Mouse (Mus musculus) heart, adult 2 months (tissue): ENCODE data around the gene Map3k15. TPM values are rescaled to one million over a fixed set of nuclear protein-coding genes. Genes with fewer than 3 reads are reported as not detected.

Experiments used
- DNase-seq, 2 experiments: peaks; one replicate each; pipeline ENCODE4 v3.0.0; 2021
- H3K27ac ChIP-seq: fragments of 200-600 bp; 2 replicates; pipeline ENCODE4 v1.8.1; 2022
- H3K27me3 ChIP-seq: fragments of 200-500 bp; 2 replicates; pipeline ENCODE4 v1.6.1; 2012; ENCODE audit warnings: mild to moderate bottlenecking, low read length, inconsistent platforms, mixed read lengths; ENCODE audit not compliant: control insufficient read depth, insufficient read depth
- H3K36me3 ChIP-seq: fragments of 200-500 bp; 2 replicates; pipeline ENCODE4 v1.6.1; 2012; ENCODE audit warnings: low read length, inconsistent platforms; ENCODE audit not compliant: control insufficient read depth, insufficient read depth
- H3K4me1 ChIP-seq: fragments of 200-500 bp; 2 replicates; pipeline ENCODE4 v1.6.1; 2011; ENCODE audit warnings: low read length; ENCODE audit not compliant: control insufficient read depth, insufficient read depth
- H3K4me3 ChIP-seq: fragments of 200-600 bp; 2 replicates; pipeline ENCODE4 v1.8.1; 2022
- H3K79me2 ChIP-seq: fragments of 200-500 bp; replicated peaks from 2 replicates; pipeline ENCODE4 v1.6.1; 2012; ENCODE audit warnings: mild to moderate bottlenecking, inconsistent platforms, low read length, moderate library complexity, mixed read lengths; ENCODE audit not compliant: control insufficient read depth, insufficient read depth
- H3K9ac ChIP-seq: fragments of 200-500 bp; 2 replicates; pipeline ENCODE4 v1.6.1; 2012; ENCODE audit warnings: low read depth, mild to moderate bottlenecking, control low read depth, inconsistent platforms, low read length, mixed read lengths
- CTCF ChIP-seq: fragments of 200-600 bp; IDR thresholded peaks from 2 replicates; pipeline ENCODE4 v1.8.1; 2022; ENCODE audit warnings: antibody characterized with exemption, mild to moderate bottlenecking, moderate library complexity
- EP300 ChIP-seq: fragments of 200-500 bp; IDR thresholded peaks from 2 replicates; pipeline ENCODE4 v1.6.1; 2011; ENCODE audit warnings: low read depth, low read length, control low read depth; ENCODE audit not compliant: insufficient read depth
- POLR2A ChIP-seq: fragments of 200-500 bp; IDR thresholded peaks from 2 replicates; pipeline ENCODE4 v1.6.1; 2011; ENCODE audit warnings: mild to moderate bottlenecking, low read depth, low read length, control low read depth; ENCODE audit not compliant: insufficient read depth
- WGBS: fragments of 180-500 bp; shearing (Covaris S2); methylation state at CpG from one replicate; pipeline ENCODE4 v1.1.7; 2018; 5-methylcytosine and 5-hydroxymethylcytosine counted together
- intact Hi-C: fragments of 180-260 bp; cut with DNase I; formaldehyde crosslinking; loops from one replicate; pipeline ENCODE4 v1.15.1; 2025
- polyA plus RNA-seq: library from polyadenylated mRNA; depleted of rRNA; stranded (reverse); fragments of >200 nt; gene quantifications from 2 replicates; pipeline ENCODE4 v1.2.3, GENCODE M21; 2012
- total RNA-seq, 2 experiments: library from RNA; stranded (reverse); gene quantifications; 2 replicates each; pipeline ENCODE4 v1.2.3; 2021

Gene Map3k15
- total and polyA plus RNA-seq, 3 experiments = 0.29 to 0.70 (median 0.43) TPM

DNA sequence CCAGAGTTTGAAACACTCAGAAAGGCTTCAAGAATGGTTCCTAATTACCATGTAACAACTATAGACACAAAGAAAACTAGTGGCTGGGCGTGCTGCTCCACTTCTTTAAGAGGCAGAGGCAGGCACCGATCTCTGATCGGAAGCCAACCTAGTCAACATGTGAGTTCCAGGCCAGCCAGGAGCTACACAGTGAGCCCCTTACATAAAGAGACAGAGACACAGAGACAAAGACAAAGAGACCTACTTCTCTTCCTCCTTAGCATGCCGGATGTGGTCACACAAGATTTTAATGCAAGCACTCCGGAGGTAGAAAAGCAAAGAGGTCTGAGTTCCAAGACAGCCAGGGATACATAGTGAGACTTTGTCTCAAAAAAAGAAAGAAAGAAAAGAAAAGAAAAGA lies 147.9 kb downstream of the Map3k15 start:
- H3K27me3 ChIP-seq = no peaks in the 10 kb centered on the region
- no peak overlapping the region for H3K9ac ChIP-seq
- intact Hi-C loops = loop anchor here (5.0 to 10.0 kb wide), 4 partner anchors 369 to 856 kb away; partner anchors contain the start of genes Cdkl5, Eif1ax, Phka2 and Rs1
- TF ChIP-seq POLR2A (no peak), CTCF (no peak), EP300 (no peak)
- H3K4me1 ChIP-seq = peaks cover 4% of the 10 kb centered on the region
- H3K4me3 ChIP-seq = peak overlapping the region; percentile 71
- no peak for DNase-seq
- no peak overlapping the region; the same call in none of the 2 replicates for H3K27ac ChIP-seq
- peaks cover 4% of the 10 kb centered on the region; the same call in 1 of the 2 replicates for H3K36me3 ChIP-seq
- WGBS = 32% methylated on average over 5 of the region's 5 CpGs
- H3K79me2 ChIP-seq = peaks cover 4% of the 10 kb centered on the region

DNA sequence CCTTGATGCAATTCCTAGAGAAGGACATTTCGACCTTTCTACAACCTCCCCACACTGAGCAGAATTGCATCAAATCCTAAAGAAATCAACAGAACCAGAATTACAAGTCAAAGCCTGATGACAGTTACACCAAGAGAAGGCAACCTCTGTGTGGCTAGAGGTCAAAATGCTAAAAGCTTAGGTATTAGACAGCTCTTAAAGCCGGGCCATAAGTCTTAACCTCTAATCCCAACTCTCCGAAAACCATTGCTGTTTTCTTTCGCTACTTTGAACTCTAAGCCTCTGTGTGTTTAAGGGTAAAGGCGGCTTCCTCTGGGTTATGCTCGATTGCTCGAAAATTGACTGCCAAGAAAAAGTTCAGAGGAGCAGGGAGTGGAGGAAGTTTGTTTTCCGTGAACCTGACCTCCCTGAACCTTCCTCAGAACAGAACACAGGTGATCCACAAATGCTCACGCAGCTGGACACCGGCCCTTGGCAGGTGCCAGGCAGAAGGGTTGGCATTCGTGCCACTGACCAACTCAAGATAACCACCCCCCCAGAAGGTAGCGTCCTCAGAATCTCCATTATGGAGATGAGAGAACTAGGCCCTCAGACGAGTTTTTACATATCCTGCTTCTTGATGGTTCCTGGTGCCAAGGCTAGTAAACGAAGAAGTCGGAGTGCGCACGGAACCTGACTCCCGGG lies 149.1 kb downstream of the Map3k15 start:
- Histone ChIP-seq H3K36me3 (peaks cover 4% of the 10 kb centered on the region; the same call in 1 of the 2 replicates), H3K79me2 (peaks cover 4% of the 10 kb centered on the region), H3K27ac (peak overlapping the region; percentile 93), H3K9ac (peak overlapping the region; percentile 92), H3K4me1 (peaks cover 4% of the 10 kb centered on the region), H3K27me3 (no peaks in the 10 kb centered on the region), H3K4me3 (peak overlapping the region; percentile 71)
- 19% methylated on average over 18 of the region's 18 CpGs for WGBS
- no peak for DNase-seq
- intact Hi-C loops = loop anchor here (5.0 to 10.0 kb wide), 4 partner anchors 367 to 855 kb away; partner anchors contain the start of genes Cdkl5, Eif1ax, Phka2 and Rs1
- TF ChIP-seq POLR2A (no peak), EP300 (no peak), CTCF (no peak)

DNA sequence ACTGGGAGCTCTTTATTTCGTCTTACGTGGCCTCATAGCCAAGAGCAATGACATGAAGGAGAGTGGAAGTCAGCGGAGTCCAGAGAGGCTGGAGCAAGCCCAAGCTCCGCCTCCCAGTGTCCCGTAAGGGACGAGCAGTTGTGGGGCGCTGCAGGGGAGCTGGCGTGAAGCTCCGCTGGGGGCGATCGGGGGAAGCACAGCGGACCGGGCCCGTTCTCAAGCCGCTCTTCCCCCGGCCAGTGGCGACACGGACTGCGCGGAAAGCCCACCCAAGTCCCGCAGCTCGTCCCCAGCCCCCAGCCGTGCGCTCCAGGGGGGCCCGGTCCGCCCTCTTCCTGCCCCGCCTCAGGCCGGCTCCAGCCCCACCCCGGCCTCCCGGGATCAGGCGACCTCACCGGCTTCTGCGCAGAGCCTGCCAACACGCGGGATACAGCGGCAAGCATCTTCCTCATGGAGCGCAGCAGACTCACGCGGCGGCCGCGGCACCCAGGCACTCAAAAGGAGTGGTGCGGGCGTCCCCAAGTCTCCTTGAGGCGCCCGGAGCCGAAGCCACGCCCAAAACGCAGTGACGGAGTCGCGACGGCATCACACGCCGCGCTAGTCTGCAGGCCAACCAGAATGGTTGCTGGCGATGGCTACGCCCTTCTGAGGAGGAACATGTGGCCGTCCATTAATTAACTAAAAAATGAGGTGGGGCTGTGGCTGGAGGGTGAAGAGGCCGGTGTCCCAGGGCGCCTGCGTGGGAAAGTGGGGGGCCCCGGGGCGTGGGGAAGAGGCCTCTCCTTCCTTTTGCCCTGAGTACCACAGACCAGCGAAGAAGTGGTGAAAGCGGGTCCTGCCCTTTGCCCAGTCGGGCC lies 149.9 kb downstream of the Map3k15 start, which contains the start of gene Pdha1:
Gene Pdha1 (minus strand): TSS at position 553 of the 857 bp plus-strand sequence.
- H3K4me1 ChIP-seq = peaks cover 4% of the 10 kb centered on the region
- H3K4me3 ChIP-seq = peak within 1 kb of the TSS; percentile 71
- 14% methylated on average over 66 of the region's 67 CpGs for WGBS
- TF ChIP-seq CTCF (peak; percentile 22), EP300 (no peak), POLR2A (peak; percentile 61)
- H3K9ac ChIP-seq = peak within 1 kb of the TSS; percentile 92
- intact Hi-C loops = loop anchor here (5.0 to 10.0 kb wide), 4 partner anchors 367 to 854 kb away; partner anchors contain the start of genes Cdkl5, Eif1ax, Phka2 and Rs1
- H3K36me3 ChIP-seq = peaks cover 4% of the 10 kb centered on the region; the same call in 1 of the 2 replicates
- peak; percentile 89 to 92 for DNase-seq
- H3K27me3 ChIP-seq = no peaks in the 10 kb centered on the region
- H3K27ac ChIP-seq = peak within 1 kb of the TSS; percentile 93
- H3K79me2 ChIP-seq = peaks cover 4% of the 10 kb centered on the region

DNA sequence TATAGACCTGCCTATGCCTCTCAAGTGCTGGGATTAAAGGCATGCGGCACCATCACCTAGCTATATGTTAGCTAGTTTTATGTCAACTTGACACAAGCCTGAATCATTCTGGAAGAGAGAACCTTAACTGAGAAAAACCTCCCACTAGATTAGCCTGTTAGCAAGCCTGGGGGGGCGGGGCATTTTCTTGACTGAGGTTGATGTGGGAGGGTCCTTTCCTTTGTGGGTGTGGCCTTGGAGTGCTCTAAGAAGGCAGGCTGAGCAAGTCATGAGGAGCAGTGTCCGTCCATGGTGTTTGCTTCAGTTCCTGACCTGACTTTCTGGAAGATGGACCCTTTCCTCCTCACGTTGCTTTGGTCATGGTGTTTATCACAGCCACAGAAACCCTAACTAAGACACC lies 158.6 kb downstream of the Map3k15 start:
- DNase-seq = no peak
- Histone ChIP-seq H3K27me3 (no peaks in the 10 kb centered on the region), H3K79me2 (no peaks in the 10 kb centered on the region), H3K36me3 (no peaks in the 10 kb centered on the region), H3K4me3 (no peak overlapping the region), H3K27ac (no peak overlapping the region), H3K4me1 (no peaks in the 10 kb centered on the region), H3K9ac (no peak overlapping the region)
- intact Hi-C loops = no loop called here
- no peak for TF ChIP-seq CTCF
- 81% methylated on average over 4 of the region's 4 CpGs for WGBS

DNA sequence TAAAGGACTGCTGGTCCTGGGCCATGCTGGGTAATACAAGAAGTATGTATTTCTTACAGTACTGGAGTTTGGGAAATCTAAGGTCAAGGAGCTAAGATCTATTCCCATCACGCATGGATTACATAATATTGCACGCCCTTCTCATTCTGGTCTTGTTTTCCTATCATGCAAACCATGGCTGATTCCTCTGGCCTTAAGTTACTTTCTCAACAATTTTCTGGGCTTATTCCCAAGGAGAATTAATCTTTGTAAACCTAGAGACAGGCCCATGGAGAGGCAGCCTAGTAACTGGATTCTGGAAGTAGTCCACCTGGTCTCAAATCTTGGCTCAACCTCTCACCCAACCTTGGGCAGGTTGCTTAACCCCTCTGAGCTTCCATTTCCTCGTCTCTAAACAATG lies 159.2 kb downstream of the Map3k15 start:
- DNase-seq = no peak
- Histone ChIP-seq H3K27ac (no peak overlapping the region), H3K79me2 (no peaks in the 10 kb centered on the region), H3K4me3 (no peak overlapping the region), H3K9ac (no peak overlapping the region), H3K36me3 (no peaks in the 10 kb centered on the region), H3K27me3 (no peaks in the 10 kb centered on the region), H3K4me1 (no peaks in the 10 kb centered on the region)
- WGBS = 76% methylated on average over 3 of the region's 3 CpGs
- intact Hi-C loops = no loop called here
- no peak for TF ChIP-seq EP300
- no peak for TF ChIP-seq CTCF
- no peak for TF ChIP-seq POLR2A
